Mouse (Mus musculus) adrenal gland (tissue): ENCODE results near the gene Zkscan16.

Source experiments
- intact Hi-C: fragments of 180-260 bp; cut with DNase I; formaldehyde crosslinking; loops from one replicate; pipeline ENCODE4 v1.15.1; 2025

Zkscan16 gene

GRCm38 (mm10) chr4:58998688-58999087, 55.3 kb downstream of the Zkscan16 start:
- intact Hi-C loops, result loop anchor here (2.0 kb wide), 1 partner anchor 14 kb away; no protein-coding TSS in a partner anchor

GRCm38 (mm10) chr4:58999686-59000085, 56.3 kb downstream of the Zkscan16 start:
- intact Hi-C loops, result loop anchor here (2.0 to 5.0 kb wide), 2 partner anchors 15 to 38 kb away; partner anchors contain the start of gene Gng10

GRCm38 (mm10) chr4:59000614-59001013, 57.2 kb downstream of the Zkscan16 start:
- intact Hi-C loops, result loop anchor here (5.0 kb wide), 1 partner anchor 37 kb away; the partner anchor contains the start of gene Gng10

GRCm38 (mm10) chr4:59002948-59003805, 59.7 kb downstream of the Zkscan16 start, which contains the start of gene Gm20503:
Gene Gm20503, plus strand, starts transcription at chr4:59003210.
- intact Hi-C loops, result loop anchor here (5.0 kb wide), 1 partner anchor 34 kb away; the partner anchor contains the start of gene Gng10

- intact Hi-C loops, result loop anchor here (5.0 kb wide), 1 partner anchor 33 kb away; the partner anchor contains the start of gene Gng10
These were observed 60.4 kb downstream of the Zkscan16 start for GRCm38 (mm10) chr4:59003806-59004200.

- intact Hi-C loops, result no loop called here
These were observed 62.8 kb downstream of the Zkscan16 start for GRCm38 (mm10) chr4:59006211-59006610.

GRCm38 (mm10) chr4:59007016-59007415, 63.6 kb downstream of the Zkscan16 start:
- intact Hi-C loops, result no loop called here
